Mouse (Mus musculus) small intestine, adult 2 months (tissue): Measurements from ENCODE around the gene Trank1.

ENCODE experiments used
- CTCF ChIP-seq: fragments of 200-500 bp; IDR thresholded peaks from 2 replicates; pipeline ENCODE4 v1.5.1; 2012; ENCODE audit warnings: low read depth, mild to moderate bottlenecking, control low read depth, inconsistent platforms, low read length, moderate library complexity, mixed read lengths; ENCODE audit not compliant: insufficient replicate concordance, insufficient read length; ENCODE audit errors: extremely low read depth
- POLR2A ChIP-seq: fragments of 200-500 bp; IDR thresholded peaks from 2 replicates; pipeline ENCODE4 v1.6.1; 2012; ENCODE audit warnings: low read depth, mild to moderate bottlenecking, control low read depth, inconsistent platforms, low read length, moderate library complexity

- TF ChIP-seq CTCF (no peak), POLR2A (no peak)
Measured at GRCm38 (mm10) chr9:111425113-111425512, 113.6 kb downstream of the Trank1 start.
